Mouse (Mus musculus): ENCODE data around the gene Ephb1.

DNA sequence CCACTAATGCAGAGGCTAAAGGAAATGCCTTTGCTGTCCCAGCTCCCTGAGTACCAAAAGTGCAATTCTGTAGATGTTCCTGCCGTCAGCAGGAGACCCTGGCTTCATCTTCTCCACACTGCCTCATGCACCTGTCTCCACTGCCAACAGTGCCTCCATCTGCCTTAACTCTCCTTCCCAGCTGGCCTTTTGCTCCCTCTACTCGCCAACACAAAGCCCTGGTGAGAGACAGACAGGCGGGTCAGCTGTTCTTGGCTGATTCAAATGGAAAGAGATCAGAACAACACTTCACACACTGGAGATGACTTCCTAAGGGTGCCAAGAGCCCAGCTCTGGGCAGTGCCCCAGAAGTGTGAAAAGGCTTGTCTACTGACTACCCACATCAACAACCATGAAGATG is 78.6 kb downstream of the Ephb1 start:
- TF ChIP-seq GATA1 (IDR thresholded peaks at IDR 0.05; ENCODE audit: borderline replicate concordance, low read length) (no peak), FLI1 (IDR thresholded peaks at IDR 0.05; ENCODE audit: low read length) (no peak)

Data from megakaryocyte, embryonic 14.5 days (primary cell).